Mouse (Mus musculus): ENCODE measurements around the gene Lrrc59. TPM values are rescaled to one million over a fixed set of nuclear protein-coding genes. Genes with fewer than 3 reads are reported as not detected.
A peak's percentile ranks its signal among the peaks of the same experiment; 100 is the strongest.
"Not testable (repeated sequence)": the region's sequence is repeated elsewhere in the genome, so short reads cannot be mapped to it uniquely, and the experiment has no call there.

The Lrrc59 gene
- polyA plus RNA-seq, 1 experiment from 2014 or later = 220 TPM

GRCm38 (mm10) chr11:94651241-94651640, 21.7 kb downstream of the Lrrc59 start:
- not testable (repeated sequence) for H3K4me2 ChIP-seq (ENCODE audit: low read depth); H3K4me3 ChIP-seq (ENCODE audit: low read depth, low read length); H3K9ac ChIP-seq (ENCODE audit: low read length); DNase-seq (ENCODE audit: low spot score); H3K9me3 ChIP-seq (ENCODE audit: control insufficient read depth, low read length); ATAC-seq (ENCODE audit: insufficient read depth, low FRiP score, low TSS enrichment); H3K4me1 ChIP-seq (ENCODE audit: control insufficient read depth, insufficient read depth, low read length); H3K27ac ChIP-seq (ENCODE audit: low read depth, low read length); H3K27me3 ChIP-seq (ENCODE audit: control insufficient read depth, insufficient read depth, low read length)
- H3K36me3 ChIP-seq (ENCODE audit: control insufficient read depth, insufficient read depth, low read length) = peaks cover 12% of the 10 kb centered on the region
- WGBS = 91% methylated on average over 5 of the region's 7 CpGs

- Histone ChIP-seq H3K4me1 (ENCODE audit: control insufficient read depth, insufficient read depth, low read length) (no peaks in the 10 kb centered on the region), H3K4me2 (ENCODE audit: low read depth) (peak overlapping the region; percentile 77), H3K27me3 (ENCODE audit: control insufficient read depth, insufficient read depth, low read length) (no peaks in the 10 kb centered on the region), H3K27ac (ENCODE audit: low read depth, low read length) (no peak overlapping the region), H3K4me3 (ENCODE audit: low read depth, low read length) (peak overlapping the region; percentile 64), H3K36me3 (ENCODE audit: control insufficient read depth, insufficient read depth, low read length) (peaks cover 2% of the 10 kb centered on the region), H3K9me3 (ENCODE audit: control insufficient read depth, low read length) (no peaks in the 10 kb centered on the region), H3K9ac (ENCODE audit: low read length) (peak overlapping the region; percentile 73; the same call in 1 of the 2 replicates)
- ATAC-seq (ENCODE audit: insufficient read depth, low FRiP score, low TSS enrichment) = no peak
- WGBS = 50% methylated on average over 8 of the region's 8 CpGs
- DNase-seq (ENCODE audit: low spot score) = no peak
These were observed 23.4 kb downstream of the Lrrc59 start for GRCm38 (mm10) chr11:94652973-94653372.

- under 1% methylated on average over 32 of the region's 32 CpGs for WGBS
- DNase-seq (ENCODE audit: low spot score) (peak; percentile 87), ATAC-seq (ENCODE audit: insufficient read depth, low FRiP score, low TSS enrichment) (peak; percentile 92)
These were observed 24.3 kb downstream of the Lrrc59 start, which contains the start of the genes Mrpl27 and Eme1 for GRCm38 (mm10) chr11:94653663-94654436. Mrpl27 (plus strand) TSS chr11:94653767. Eme1 (minus strand) TSS chr11:94653964.

GRCm38 (mm10) chr11:94661344-94661743, 31.8 kb downstream of the Lrrc59 start:
- ATAC-seq (ENCODE audit: insufficient read depth, low FRiP score, low TSS enrichment) (no peak), DNase-seq (ENCODE audit: low spot score) (no peak)
- WGBS = 50% methylated on average over 1 of the region's 1 CpGs
- Histone ChIP-seq H3K9me3 (ENCODE audit: control insufficient read depth, low read length) (no peaks in the 10 kb centered on the region), H3K27ac (ENCODE audit: low read depth, low read length) (no peak overlapping the region), H3K4me2 (ENCODE audit: low read depth) (no peak overlapping the region), H3K36me3 (ENCODE audit: control insufficient read depth, insufficient read depth, low read length) (peaks cover 14% of the 10 kb centered on the region), H3K4me3 (ENCODE audit: low read depth, low read length) (no peak overlapping the region), H3K27me3 (ENCODE audit: control insufficient read depth, insufficient read depth, low read length) (no peaks in the 10 kb centered on the region), H3K9ac (ENCODE audit: low read length) (no peak overlapping the region), H3K4me1 (ENCODE audit: control insufficient read depth, insufficient read depth, low read length) (no peaks in the 10 kb centered on the region)

More at GRCm38 (mm10) chr11:94653663-94654436, 24.3 kb downstream of the Lrrc59 start, which contains the start of the genes Mrpl27 and Eme1:
- H3K4me1 ChIP-seq (ENCODE audit: control insufficient read depth, insufficient read depth, low read length) = no peaks in the 10 kb centered on the region
- peak within 1 kb of the TSS; percentile 73 for H3K9ac ChIP-seq (ENCODE audit: low read length)
- no peaks in the 10 kb centered on the region; the same call in none of the 2 replicates for H3K36me3 ChIP-seq (ENCODE audit: control insufficient read depth, insufficient read depth, low read length)
- H3K4me2 ChIP-seq (ENCODE audit: low read depth) = peak within 1 kb of the TSS; percentile 77
- peak within 1 kb of the TSS; percentile 64 for H3K4me3 ChIP-seq (ENCODE audit: low read depth, low read length)
- peak within 1 kb of the TSS; percentile 82 for H3K27ac ChIP-seq (ENCODE audit: low read depth, low read length)
- no peaks in the 10 kb centered on the region for H3K9me3 ChIP-seq (ENCODE audit: control insufficient read depth, low read length)
- no peaks in the 10 kb centered on the region for H3K27me3 ChIP-seq (ENCODE audit: control insufficient read depth, insufficient read depth, low read length)

- Histone ChIP-seq H3K4me2 (ENCODE audit: low read depth) (no peak overlapping the region), H3K36me3 (ENCODE audit: control insufficient read depth, insufficient read depth, low read length) (peaks cover 24% of the 10 kb centered on the region), H3K27me3 (ENCODE audit: control insufficient read depth, insufficient read depth, low read length) (no peaks in the 10 kb centered on the region), H3K27ac (ENCODE audit: low read depth, low read length) (no peak overlapping the region), H3K4me3 (ENCODE audit: low read depth, low read length) (no peak overlapping the region), H3K9ac (ENCODE audit: low read length) (no peak overlapping the region), H3K9me3 (ENCODE audit: control insufficient read depth, low read length) (no peaks in the 10 kb centered on the region), H3K4me1 (ENCODE audit: control insufficient read depth, insufficient read depth, low read length) (no peaks in the 10 kb centered on the region)
- DNase-seq (ENCODE audit: low spot score) (no peak), ATAC-seq (ENCODE audit: insufficient read depth, low FRiP score, low TSS enrichment) (no peak)
- 95% methylated on average over 6 of the region's 6 CpGs for WGBS
These were observed 35.7 kb downstream of the Lrrc59 start for GRCm38 (mm10) chr11:94665281-94665680.

- no peak for ATAC-seq (ENCODE audit: insufficient read depth, low FRiP score, low TSS enrichment)
- Histone ChIP-seq H3K4me3 (ENCODE audit: low read depth, low read length) (no peak overlapping the region), H3K27me3 (ENCODE audit: control insufficient read depth, insufficient read depth, low read length) (no peaks in the 10 kb centered on the region), H3K4me2 (ENCODE audit: low read depth) (no peak overlapping the region), H3K9ac (ENCODE audit: low read length) (no peak overlapping the region), H3K4me1 (ENCODE audit: control insufficient read depth, insufficient read depth, low read length) (peaks cover 11% of the 10 kb centered on the region), H3K36me3 (ENCODE audit: control insufficient read depth, insufficient read depth, low read length) (peaks cover 3% of the 10 kb centered on the region), H3K27ac (ENCODE audit: low read depth, low read length) (no peak overlapping the region), H3K9me3 (ENCODE audit: control insufficient read depth, low read length) (no peaks in the 10 kb centered on the region)
- WGBS = 85% methylated on average over 5 of the region's 5 CpGs
- DNase-seq (ENCODE audit: low spot score) = no peak
These were observed 45.4 kb downstream of the Lrrc59 start for GRCm38 (mm10) chr11:94674984-94675383.

- peaks cover under 1% of the 10 kb centered on the region; the same call in 1 of the 2 replicates for H3K36me3 ChIP-seq (ENCODE audit: control insufficient read depth, insufficient read depth, low read length)
- no peak overlapping the region for H3K27ac ChIP-seq (ENCODE audit: low read depth, low read length)
- peaks cover 11% of the 10 kb centered on the region for H3K4me1 ChIP-seq (ENCODE audit: control insufficient read depth, insufficient read depth, low read length)
- WGBS = 79% methylated on average over 5 of the region's 5 CpGs
- ATAC-seq (ENCODE audit: insufficient read depth, low FRiP score, low TSS enrichment) (no peak), DNase-seq (ENCODE audit: low spot score) (no peak)
- no peak overlapping the region for H3K4me2 ChIP-seq (ENCODE audit: low read depth)
- no peak overlapping the region for H3K9ac ChIP-seq (ENCODE audit: low read length)
- no peaks in the 10 kb centered on the region for H3K27me3 ChIP-seq (ENCODE audit: control insufficient read depth, insufficient read depth, low read length)
- no peak overlapping the region for H3K4me3 ChIP-seq (ENCODE audit: low read depth, low read length)
- H3K9me3 ChIP-seq (ENCODE audit: control insufficient read depth, low read length) = no peaks in the 10 kb centered on the region
These were observed 45.9 kb downstream of the Lrrc59 start for GRCm38 (mm10) chr11:94675446-94675845.

GRCm38 (mm10) chr11:94676308-94676707, 46.7 kb downstream of the Lrrc59 start:
- DNase-seq (ENCODE audit: low spot score) (no peak), ATAC-seq (ENCODE audit: insufficient read depth, low FRiP score, low TSS enrichment) (no peak)
- Histone ChIP-seq H3K27ac (ENCODE audit: low read depth, low read length) (no peak overlapping the region), H3K36me3 (ENCODE audit: control insufficient read depth, insufficient read depth, low read length) (no peaks in the 10 kb centered on the region; the same call in 1 of the 2 replicates), H3K9ac (ENCODE audit: low read length) (peak overlapping the region; percentile 97), H3K4me1 (ENCODE audit: control insufficient read depth, insufficient read depth, low read length) (peaks cover 11% of the 10 kb centered on the region), H3K4me3 (ENCODE audit: low read depth, low read length) (peak overlapping the region; percentile 94), H3K9me3 (ENCODE audit: control insufficient read depth, low read length) (no peaks in the 10 kb centered on the region), H3K27me3 (ENCODE audit: control insufficient read depth, insufficient read depth, low read length) (no peaks in the 10 kb centered on the region), H3K4me2 (ENCODE audit: low read depth) (peak overlapping the region; percentile 83)
- WGBS = 36% methylated on average over 4 of the region's 4 CpGs

All from neural tube, embryonic 11.5 days (tissue).